Mouse (Mus musculus): Measurements from ENCODE around the gene Chtf18. TPM values are rescaled to one million over a fixed set of nuclear protein-coding genes. Genes with fewer than 3 reads are reported as not detected.
"Not testable (repeated sequence)": the region's sequence is repeated elsewhere in the genome, so short reads cannot be mapped to it uniquely, and the experiment has no call there.

The Chtf18 gene
- polyA plus RNA-seq, 1 experiment = 15.6 TPM

DNA sequence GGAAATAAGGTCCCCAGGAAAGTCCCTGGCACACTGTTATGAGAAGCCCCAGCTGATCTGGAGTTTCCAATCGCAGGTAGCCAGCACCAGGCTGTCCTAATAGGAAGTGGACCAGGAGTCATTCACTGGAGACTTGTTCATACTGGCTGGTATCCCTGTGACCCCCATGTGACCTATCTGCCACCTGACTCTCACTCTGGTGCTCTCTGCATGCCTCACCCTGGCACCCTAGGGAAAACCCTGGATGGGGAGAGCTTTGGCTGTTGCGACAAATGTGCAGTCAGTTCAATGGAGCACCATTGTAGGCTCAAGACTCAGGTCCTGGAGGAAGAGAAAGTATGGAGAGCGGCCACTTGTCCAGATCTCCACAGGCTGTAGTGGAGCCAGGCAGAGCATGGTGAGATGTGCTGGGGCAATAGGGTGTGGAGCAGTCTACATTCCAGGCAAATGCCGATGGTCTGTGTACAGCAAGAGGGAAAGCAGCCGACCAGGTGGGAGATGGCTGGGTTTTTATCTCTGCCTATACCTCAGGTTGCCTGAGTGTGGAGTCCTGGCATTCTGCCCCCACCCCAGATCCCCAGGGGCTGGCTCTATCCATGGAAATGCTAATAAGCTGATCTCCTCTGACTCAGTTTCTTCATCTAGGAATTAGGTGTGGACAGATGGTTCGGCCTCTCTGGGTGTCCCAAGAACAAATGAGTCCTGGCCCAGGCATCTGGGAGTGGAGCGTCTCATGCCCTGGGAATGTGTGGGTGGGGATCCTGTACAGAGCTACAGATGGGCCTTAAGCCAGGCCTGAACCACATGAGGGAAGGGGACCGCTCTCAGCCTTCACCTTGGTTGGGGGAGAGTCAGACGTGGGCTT lies 29.4 kb upstream of the Chtf18 start:
- Histone ChIP-seq H3K9me3 (ENCODE audit: control insufficient read depth, low read length) (no peaks in the 10 kb centered on the region), H3K4me1 (ENCODE audit: control insufficient read depth) (no peaks in the 10 kb centered on the region), H3K4me3 (replicated peaks) (no peak overlapping the region), H3K27me3 (ENCODE audit: control insufficient read depth) (0 out of 2 replicates have a peak, but pooled peaks cover 3% of the 10 kb centered on the region), H3K36me3 (ENCODE audit: control insufficient read depth) (no peaks in the 10 kb centered on the region)
- no peak for TF ChIP-seq GATA1 (IDR thresholded peaks at IDR 0.05; ENCODE audit: low read length)
- no peak for TF ChIP-seq TAL1 (IDR thresholded peaks at IDR 0.05; ENCODE audit: low read length)

DNA sequence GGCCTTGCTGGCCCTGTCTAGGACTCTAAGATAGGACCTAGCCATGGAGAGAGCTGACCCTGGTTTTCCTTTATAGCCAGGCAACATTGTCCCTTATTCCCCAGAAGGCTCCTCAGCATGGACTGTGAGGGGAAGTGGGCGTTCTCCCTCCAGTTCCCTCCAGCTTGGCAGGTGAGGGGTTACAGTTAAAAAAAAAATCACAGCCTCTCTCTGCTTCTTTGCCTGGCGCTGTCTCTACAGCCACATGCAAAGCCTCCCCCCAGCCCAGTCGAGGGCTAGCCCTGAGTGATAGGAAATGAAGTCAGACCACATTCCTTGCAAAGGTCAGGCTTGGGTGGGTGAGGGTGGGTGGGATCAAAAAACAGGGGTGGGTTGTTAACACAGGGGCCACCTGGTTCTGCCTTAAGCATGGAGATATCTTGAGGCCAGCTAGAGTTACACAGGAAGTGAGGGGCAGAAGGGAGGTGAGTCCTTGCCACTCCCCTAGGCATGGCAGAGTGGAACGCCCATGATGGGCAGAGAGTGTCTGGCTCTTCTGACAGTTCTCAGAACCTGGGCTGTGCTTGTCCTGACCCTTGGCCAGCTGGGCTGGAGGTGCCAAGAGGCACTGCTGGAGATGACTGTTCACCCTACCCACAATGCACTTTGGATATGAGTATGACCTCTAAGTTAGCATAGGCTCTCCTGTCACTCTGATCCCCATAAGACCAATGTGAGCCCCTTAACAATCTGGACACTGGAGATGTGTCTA lies 28.6 kb upstream of the Chtf18 start:
- TF ChIP-seq GATA1 (IDR thresholded peaks at IDR 0.05; ENCODE audit: low read length) (no peak), TAL1 (IDR thresholded peaks at IDR 0.05; ENCODE audit: low read length) (no peak)
- Histone ChIP-seq H3K27me3 (ENCODE audit: control insufficient read depth) (0 out of 2 replicates have a peak, but pooled peaks cover 3% of the 10 kb centered on the region), H3K36me3 (ENCODE audit: control insufficient read depth) (no peaks in the 10 kb centered on the region), H3K4me1 (ENCODE audit: control insufficient read depth) (no peaks in the 10 kb centered on the region), H3K9me3 (ENCODE audit: control insufficient read depth, low read length) (no peaks in the 10 kb centered on the region), H3K4me3 (replicated peaks) (no peak overlapping the region)

DNA sequence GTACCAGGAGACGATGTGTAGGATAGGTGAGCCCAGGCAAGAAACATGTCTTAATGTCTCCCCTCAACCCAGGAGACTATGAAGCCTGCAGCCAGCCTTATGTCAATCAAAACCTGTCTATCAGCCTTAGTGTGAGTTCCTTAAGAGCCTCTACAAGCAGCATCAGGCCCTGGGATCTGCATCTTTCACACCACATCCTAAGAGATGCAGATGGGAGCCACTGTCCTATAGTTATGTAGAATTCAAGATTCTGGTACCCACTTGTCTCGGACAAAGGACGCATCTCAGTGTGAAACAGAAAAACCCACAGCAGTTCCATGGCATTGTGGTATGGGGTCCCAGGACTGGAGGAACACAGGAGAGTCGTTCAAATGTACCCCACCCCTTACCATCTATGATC lies 27.9 kb upstream of the Chtf18 start:
- TF ChIP-seq GATA1 (IDR thresholded peaks at IDR 0.05; ENCODE audit: low read length) (no peak), TAL1 (IDR thresholded peaks at IDR 0.05; ENCODE audit: low read length) (no peak)
- H3K4me1 ChIP-seq (ENCODE audit: control insufficient read depth) = no peaks in the 10 kb centered on the region
- H3K27me3 ChIP-seq (ENCODE audit: control insufficient read depth) = 0 out of 2 replicates have a peak, but pooled peaks cover 3% of the 10 kb centered on the region
- no peaks in the 10 kb centered on the region for H3K36me3 ChIP-seq (ENCODE audit: control insufficient read depth)
- no peak overlapping the region for H3K4me3 ChIP-seq (replicated peaks)
- H3K9me3 ChIP-seq (ENCODE audit: control insufficient read depth, low read length) = no peaks in the 10 kb centered on the region

DNA sequence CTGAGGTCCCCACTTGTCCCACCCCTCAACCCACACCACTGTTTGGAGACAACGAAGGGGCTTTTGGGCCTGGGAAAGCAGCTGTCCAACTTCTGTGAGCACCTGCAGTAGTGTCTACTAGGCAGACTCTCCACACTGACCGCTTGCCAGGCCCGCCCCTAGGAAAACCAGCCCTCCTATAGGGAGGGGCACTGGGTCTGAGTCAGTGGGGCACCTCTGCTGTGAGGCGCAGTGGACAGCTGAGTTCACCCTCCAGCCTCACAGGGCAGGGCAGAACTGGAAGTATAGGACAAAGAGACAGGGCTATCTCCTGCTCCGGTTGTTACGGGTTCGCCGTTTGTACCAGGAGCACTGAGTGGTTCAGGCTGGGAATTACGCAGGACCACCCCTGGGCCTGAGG lies 27.0 kb upstream of the Chtf18 start, which contains the start of gene Msln:
Gene Msln (minus strand): TSS at position 138 of the 400 bp plus-strand sequence.
- no peak for TF ChIP-seq TAL1 (IDR thresholded peaks at IDR 0.05; ENCODE audit: low read length)
- no peak for TF ChIP-seq GATA1 (IDR thresholded peaks at IDR 0.05; ENCODE audit: low read length)
- H3K9me3 ChIP-seq (ENCODE audit: control insufficient read depth, low read length) = no peaks in the 10 kb centered on the region
- H3K36me3 ChIP-seq (ENCODE audit: control insufficient read depth) = no peaks in the 10 kb centered on the region
- 0 out of 2 replicates have a peak, but pooled peaks cover 3% of the 10 kb centered on the region for H3K27me3 ChIP-seq (ENCODE audit: control insufficient read depth)
- H3K4me1 ChIP-seq (ENCODE audit: control insufficient read depth) = no peaks in the 10 kb centered on the region
- no peak within 1 kb of the TSS for H3K4me3 ChIP-seq (replicated peaks)

DNA sequence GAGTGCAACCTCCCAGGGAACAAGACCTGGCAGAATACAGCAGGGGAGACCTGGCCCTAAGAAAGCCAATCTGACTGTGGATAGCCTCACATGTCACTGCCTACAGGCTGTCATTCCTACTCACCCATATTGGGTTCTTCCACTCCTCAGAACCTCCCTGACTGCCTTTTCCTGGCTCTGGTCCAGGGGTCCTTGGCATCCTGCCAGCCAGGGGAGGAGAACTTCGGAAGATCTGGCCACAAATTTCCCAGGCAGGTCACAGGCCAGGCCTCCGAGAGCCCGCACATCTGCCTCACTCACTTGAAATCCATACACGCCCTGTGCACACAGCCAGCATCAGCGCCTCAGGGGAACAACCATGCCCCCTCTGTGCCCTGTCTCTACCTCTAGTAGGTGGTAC lies 24.2 kb upstream of the Chtf18 start:
- H3K27me3 ChIP-seq (ENCODE audit: control insufficient read depth) = no peaks in the 10 kb centered on the region
- no peaks in the 10 kb centered on the region for H3K36me3 ChIP-seq (ENCODE audit: control insufficient read depth)
- no peaks in the 10 kb centered on the region for H3K4me1 ChIP-seq (ENCODE audit: control insufficient read depth)
- no peak overlapping the region for H3K4me3 ChIP-seq (replicated peaks)
- TF ChIP-seq TAL1 (IDR thresholded peaks at IDR 0.05; ENCODE audit: low read length) (no peak), GATA1 (IDR thresholded peaks at IDR 0.05; ENCODE audit: low read length) (no peak)
- H3K9me3 ChIP-seq (ENCODE audit: control insufficient read depth, low read length) = no peaks in the 10 kb centered on the region

DNA sequence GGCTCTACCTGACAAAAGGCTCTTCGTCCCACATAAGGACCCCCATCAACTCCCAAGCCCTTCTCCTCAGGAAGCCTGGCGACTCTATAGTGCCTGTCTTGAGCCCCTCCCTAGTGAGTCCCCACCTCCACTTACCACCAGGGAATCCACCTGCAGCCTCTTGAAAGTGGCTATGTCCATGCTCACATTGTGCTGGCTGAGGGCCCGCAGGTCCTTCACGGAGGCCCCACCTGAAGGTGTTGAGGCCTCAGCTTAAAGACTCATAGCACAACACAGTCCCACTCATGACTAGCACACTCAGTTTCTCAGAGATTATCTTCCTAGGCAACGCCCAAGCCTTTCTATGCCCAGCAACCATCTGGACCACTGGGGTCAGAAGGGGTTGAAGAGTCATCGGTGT lies 22.1 kb upstream of the Chtf18 start:
- no peaks in the 10 kb centered on the region for H3K27me3 ChIP-seq (ENCODE audit: control insufficient read depth)

DNA sequence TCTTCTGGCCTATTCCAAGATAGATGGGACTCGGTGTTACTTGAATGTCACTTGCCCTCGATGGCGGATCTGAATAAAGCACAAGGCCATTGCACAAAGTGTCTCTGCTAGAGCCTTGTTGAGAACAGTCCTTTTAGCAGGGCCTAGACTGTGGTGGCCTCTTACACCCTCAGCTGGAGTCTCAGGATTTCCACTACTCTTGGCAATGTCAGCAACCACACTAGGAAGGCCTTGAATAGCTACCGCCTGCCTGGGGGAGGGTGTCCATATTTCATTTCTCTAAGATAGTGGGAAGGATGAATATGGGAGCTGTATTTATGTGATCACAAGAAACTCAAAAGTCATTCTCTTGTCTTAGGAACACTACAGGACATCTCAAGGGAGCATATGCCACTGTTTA lies 21.0 kb upstream of the Chtf18 start:
- no peak overlapping the region for H3K4me3 ChIP-seq (replicated peaks)
- no peaks in the 10 kb centered on the region for H3K4me1 ChIP-seq (ENCODE audit: control insufficient read depth)
- TF ChIP-seq TAL1 (IDR thresholded peaks at IDR 0.05; ENCODE audit: low read length) = no peak
- TF ChIP-seq GATA1 (IDR thresholded peaks at IDR 0.05; ENCODE audit: low read length) = no peak
- no peaks in the 10 kb centered on the region for H3K9me3 ChIP-seq (ENCODE audit: control insufficient read depth, low read length)
- H3K36me3 ChIP-seq (ENCODE audit: control insufficient read depth) = no peaks in the 10 kb centered on the region
- no peaks in the 10 kb centered on the region for H3K27me3 ChIP-seq (ENCODE audit: control insufficient read depth)

More for the DNA sequence above, 22.1 kb upstream of the Chtf18 start:
- TF ChIP-seq TAL1 (IDR thresholded peaks at IDR 0.05; ENCODE audit: low read length) = no peak
- TF ChIP-seq GATA1 (IDR thresholded peaks at IDR 0.05; ENCODE audit: low read length) = no peak
- Histone ChIP-seq H3K4me1 (ENCODE audit: control insufficient read depth) (no peaks in the 10 kb centered on the region), H3K36me3 (ENCODE audit: control insufficient read depth) (no peaks in the 10 kb centered on the region), H3K4me3 (replicated peaks) (no peak overlapping the region), H3K9me3 (ENCODE audit: control insufficient read depth, low read length) (no peaks in the 10 kb centered on the region)

DNA sequence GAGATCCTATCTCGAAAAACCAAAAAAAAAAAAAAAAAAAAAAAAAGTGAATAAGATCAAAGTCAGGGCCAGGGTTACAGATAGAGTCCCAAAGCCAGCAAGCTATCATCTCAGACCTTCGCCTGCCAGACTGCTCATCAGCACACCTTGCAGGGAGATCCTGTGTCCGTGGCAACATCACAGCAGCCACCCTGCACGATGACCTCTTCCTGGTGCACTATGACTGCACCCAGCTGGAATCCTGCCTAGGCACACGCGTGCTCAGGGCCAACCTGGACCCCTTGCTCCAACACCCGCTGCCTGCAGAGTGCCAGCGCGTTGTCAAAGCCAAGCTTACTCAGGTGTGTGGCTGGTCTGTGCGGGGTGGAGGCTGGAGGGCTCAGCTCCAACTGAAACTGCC lies 17.1 kb upstream of the Chtf18 start:
- H3K4me3 ChIP-seq (replicated peaks) = no peak overlapping the region
- no peaks in the 10 kb centered on the region for H3K36me3 ChIP-seq (ENCODE audit: control insufficient read depth)
- H3K9me3 ChIP-seq (ENCODE audit: control insufficient read depth, low read length) = no peaks in the 10 kb centered on the region
- H3K27me3 ChIP-seq (ENCODE audit: control insufficient read depth) = no peaks in the 10 kb centered on the region; the same call in 1 of the 2 replicates
- TF ChIP-seq GATA1 (IDR thresholded peaks at IDR 0.05; ENCODE audit: low read length) = no peak
- TF ChIP-seq TAL1 (IDR thresholded peaks at IDR 0.05; ENCODE audit: low read length) = no peak; the same call in 2 of the 3 replicates
- no peaks in the 10 kb centered on the region for H3K4me1 ChIP-seq (ENCODE audit: control insufficient read depth)

DNA sequence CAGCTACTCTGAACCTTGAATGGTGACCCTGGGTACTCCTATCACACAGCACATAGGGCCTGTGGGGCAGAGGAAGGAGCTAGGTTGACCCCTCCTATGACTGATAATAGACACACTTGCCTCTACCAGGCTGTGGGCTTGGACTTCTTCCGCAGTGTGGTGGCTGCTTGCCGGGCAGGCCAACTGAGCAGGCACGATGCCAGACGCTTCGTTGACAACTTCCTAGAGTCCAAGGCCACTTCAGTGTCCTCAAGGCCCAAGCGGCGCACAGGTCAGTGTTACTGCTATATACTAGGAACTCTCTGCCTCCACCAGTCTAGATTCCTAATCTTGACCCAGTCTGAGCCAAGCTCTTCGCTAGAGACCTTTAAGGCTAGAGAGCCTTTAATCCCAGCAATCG lies 16.6 kb upstream of the Chtf18 start:
- H3K9me3 ChIP-seq (ENCODE audit: control insufficient read depth, low read length) = no peaks in the 10 kb centered on the region
- TF ChIP-seq GATA1 (IDR thresholded peaks at IDR 0.05; ENCODE audit: low read length) (no peak), TAL1 (IDR thresholded peaks at IDR 0.05; ENCODE audit: low read length) (no peak)
- H3K4me1 ChIP-seq (ENCODE audit: control insufficient read depth) = no peaks in the 10 kb centered on the region
- no peaks in the 10 kb centered on the region for H3K36me3 ChIP-seq (ENCODE audit: control insufficient read depth)
- H3K27me3 ChIP-seq (ENCODE audit: control insufficient read depth) = no peaks in the 10 kb centered on the region; the same call in 1 of the 2 replicates
- no peak overlapping the region for H3K4me3 ChIP-seq (replicated peaks)

DNA sequence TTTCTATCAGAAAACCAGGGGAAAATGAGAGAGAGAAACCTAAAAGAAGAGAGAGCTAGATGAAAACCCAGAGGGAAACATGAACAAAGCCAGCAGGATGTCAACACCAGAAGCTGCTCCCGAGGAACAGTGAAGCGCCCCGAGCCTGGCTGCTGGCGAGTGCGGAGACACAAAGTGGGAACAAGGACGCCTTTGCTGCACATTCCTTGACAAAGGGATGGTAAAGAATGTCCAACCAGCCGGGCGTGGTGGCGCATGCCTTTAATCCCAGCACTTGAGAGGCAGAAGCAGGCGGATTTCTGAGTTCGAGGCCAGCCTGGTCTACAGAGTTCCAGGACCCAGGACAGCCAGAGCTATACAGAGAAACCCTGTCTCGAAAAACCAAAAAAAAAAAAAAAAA lies 14.3 kb upstream of the Chtf18 start:
- H3K4me3 ChIP-seq (replicated peaks); H3K27me3 ChIP-seq (ENCODE audit: control insufficient read depth): not testable (repeated sequence)

More for the DNA sequence above, 14.3 kb upstream of the Chtf18 start:
- not testable (repeated sequence) for H3K4me1 ChIP-seq (ENCODE audit: control insufficient read depth); H3K36me3 ChIP-seq (ENCODE audit: control insufficient read depth); H3K9me3 ChIP-seq (ENCODE audit: control insufficient read depth, low read length)
